Mouse (Mus musculus) kidney, postnatal 36 days (tissue): ENCODE measurements around the gene Chmp6.
A peak's percentile ranks its signal among the peaks of the same experiment; 100 is the strongest.

Source experiments
- DNase-seq, 2 experiments: peaks; one replicate each; pipeline ENCODE4 v3.0.0; 2021 to 2022; ENCODE audit warnings: mixed read lengths in 2 of 2

Chmp6 gene

DNA sequence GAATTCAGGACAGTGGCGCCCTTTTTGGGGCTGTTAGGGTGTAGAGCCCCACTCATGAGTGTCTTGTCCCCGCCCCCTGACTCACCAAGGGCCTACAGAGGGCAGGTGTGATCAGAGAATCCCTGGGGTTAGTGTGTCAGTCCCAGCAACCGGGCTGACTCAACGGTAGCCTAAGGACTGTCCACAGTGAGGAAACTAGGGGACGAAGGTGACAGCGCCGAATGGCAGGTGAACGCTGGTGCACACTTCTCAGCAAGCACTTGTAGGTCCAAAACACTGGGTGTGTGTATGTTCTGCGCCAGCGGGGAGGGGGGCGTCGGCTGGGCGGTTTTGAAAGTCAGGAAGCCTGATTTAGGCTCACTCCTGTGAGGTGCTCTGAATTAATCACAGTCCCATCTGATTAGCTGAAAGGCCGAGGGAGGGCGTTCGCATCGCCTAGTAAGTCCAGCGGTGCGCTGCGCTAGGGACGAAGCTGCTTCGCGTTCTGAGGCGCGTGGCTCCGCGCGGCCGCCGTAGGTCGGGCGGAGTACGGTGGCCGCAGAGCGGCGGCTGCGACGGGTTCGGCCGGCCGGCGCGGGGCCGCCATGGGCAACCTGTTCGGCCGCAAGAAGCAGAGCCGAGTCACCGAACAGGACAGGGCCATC lies at the start of gene Chmp6:
TSS of gene Chmp6 (plus strand) at position 151 of the 644 bp plus-strand sequence.
- DNase-seq, result peak; percentile 91 to 95

- no peak for DNase-seq
These were observed 46.4 kb upstream of the Chmp6 start for GRCm38 (mm10) chr11:119866837-119867236.

- DNase-seq, result no peak
These were observed 45.1 kb upstream of the Chmp6 start for GRCm38 (mm10) chr11:119868138-119868537.

- no peak for DNase-seq
These were observed 44.7 kb upstream of the Chmp6 start for GRCm38 (mm10) chr11:119868556-119868955.

- no peak for DNase-seq
These were observed 42.1 kb upstream of the Chmp6 start for GRCm38 (mm10) chr11:119871141-119871540.

DNA sequence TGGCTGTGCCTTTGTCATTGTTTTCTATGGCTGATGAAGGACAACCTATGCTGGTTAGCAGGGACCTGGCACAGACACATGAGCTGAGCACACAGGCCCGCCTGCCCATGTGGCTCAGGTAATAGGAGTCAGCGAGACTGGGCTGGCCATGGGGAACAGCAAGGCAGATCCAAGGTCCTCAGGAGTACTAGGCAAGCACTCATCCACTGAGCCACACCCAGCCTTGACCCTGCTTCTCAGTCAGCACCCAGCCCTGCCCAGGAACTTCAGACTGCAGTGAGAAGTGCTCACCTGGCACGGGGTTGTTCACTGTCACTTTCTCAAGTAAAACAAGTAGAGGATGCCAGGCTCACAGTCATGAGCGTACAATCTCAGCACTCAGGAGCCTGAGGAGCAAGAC lies 39.6 kb upstream of the Chmp6 start:
- DNase-seq, result no peak

GRCm38 (mm10) chr11:119874841-119875240 lies 38.4 kb upstream of the Chmp6 start:
- no peak for DNase-seq

- DNase-seq, result no peak
These were observed 37.6 kb upstream of the Chmp6 start for GRCm38 (mm10) chr11:119875685-119876084.

DNA sequence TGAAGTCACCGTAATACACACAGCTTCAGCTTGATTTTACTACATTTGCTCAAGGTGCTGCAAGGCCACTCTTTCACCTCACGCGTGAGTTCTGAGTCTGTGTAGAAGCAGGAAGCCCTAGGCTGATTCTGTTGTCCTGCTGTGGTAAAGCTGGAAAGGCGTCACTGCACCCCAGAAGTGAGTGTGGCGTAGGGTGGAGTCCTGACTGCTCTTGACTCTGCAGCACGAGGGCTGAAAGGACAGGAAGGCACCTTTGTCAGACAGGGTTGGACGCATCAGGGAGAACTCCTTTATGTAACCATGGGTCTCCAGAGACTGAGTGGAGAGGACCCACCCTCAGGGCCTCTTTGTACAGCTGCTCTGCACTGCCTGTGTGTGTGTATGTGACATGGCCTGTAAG lies 36.1 kb upstream of the Chmp6 start:
- DNase-seq, result no peak

GRCm38 (mm10) chr11:119879573-119879972 lies 33.7 kb upstream of the Chmp6 start:
- DNase-seq, result no peak

GRCm38 (mm10) chr11:119883646-119884045 lies 29.6 kb upstream of the Chmp6 start:
- no peak for DNase-seq

GRCm38 (mm10) chr11:119889966-119890365 lies 23.3 kb upstream of the Chmp6 start:
- no peak for DNase-seq

- no peak for DNase-seq
These were observed 21.5 kb upstream of the Chmp6 start for GRCm38 (mm10) chr11:119891601-119892215.

DNA sequence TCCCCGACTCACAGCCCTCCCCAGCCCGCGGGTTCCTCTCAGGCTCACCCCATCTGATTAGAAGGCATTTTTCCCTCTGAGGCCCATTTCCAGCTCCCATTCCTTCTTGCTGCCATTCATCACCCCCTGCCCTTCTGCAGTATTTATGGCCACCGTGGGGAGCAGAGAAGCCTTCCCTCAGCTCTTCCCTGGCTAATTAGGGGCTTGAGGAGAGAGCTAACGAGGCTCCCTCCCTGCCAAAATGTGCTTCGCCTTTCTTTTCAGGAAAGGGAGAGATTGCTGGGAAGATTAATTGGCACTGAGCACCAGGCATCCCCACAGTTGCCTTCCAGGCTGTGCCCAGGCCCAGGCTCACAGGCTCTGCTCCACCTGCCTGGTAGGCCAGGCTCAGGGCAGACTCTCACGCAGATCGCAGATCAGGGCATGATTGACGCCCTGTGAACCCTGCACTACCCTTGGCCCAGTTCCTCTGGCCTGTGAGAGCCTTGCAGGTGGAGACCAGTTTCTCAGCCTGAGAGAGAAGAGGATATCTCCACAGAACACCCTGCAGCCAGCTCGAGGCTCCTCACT lies 19.5 kb upstream of the Chmp6 start:
- DNase-seq, result no peak

- no peak for DNase-seq
These were observed 18.6 kb upstream of the Chmp6 start for GRCm38 (mm10) chr11:119894634-119895033.

DNA sequence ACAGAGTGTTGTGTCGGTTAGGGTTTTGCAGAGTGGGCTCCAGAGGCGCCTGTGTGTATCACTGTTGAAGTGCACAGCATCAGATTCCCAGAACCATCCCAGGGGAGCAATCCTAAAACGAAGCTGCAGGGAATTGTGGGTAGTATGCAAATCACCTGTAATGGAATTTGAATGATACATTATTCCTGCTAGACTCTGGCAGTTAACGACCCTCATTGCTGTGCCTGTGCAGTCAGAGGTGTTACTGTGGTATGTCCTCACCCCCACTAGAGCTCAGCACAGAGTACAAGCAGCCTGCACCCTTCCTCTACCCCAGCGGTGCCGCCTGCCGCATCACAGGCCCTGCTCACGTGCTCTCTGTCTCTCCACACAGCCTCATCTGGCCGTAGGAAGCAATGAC lies 16.2 kb upstream of the Chmp6 start:
- DNase-seq, result no peak

DNA sequence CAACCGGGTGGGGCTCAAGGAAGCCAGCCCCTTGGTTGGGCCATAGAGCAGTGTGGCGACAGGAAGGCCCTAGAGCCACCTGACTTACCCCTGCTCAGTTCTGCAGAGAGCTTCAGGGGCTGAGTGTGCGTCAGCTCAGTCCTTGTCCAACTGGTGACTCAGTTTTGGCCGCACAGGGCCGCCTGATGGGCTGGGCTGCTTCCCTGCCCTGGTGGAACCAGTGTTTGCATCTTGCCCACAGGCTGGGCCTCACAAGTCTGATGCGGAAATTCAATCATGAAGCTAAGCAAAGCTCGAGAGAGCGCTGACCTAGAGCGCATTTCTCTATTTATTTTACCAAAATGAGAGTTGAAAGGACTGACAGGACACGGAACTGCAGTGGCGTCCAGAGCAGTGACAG lies 14.3 kb upstream of the Chmp6 start:
- DNase-seq, result no peak

- DNase-seq, result no peak
These were observed 12.1 kb upstream of the Chmp6 start for GRCm38 (mm10) chr11:119901174-119901573.

DNA sequence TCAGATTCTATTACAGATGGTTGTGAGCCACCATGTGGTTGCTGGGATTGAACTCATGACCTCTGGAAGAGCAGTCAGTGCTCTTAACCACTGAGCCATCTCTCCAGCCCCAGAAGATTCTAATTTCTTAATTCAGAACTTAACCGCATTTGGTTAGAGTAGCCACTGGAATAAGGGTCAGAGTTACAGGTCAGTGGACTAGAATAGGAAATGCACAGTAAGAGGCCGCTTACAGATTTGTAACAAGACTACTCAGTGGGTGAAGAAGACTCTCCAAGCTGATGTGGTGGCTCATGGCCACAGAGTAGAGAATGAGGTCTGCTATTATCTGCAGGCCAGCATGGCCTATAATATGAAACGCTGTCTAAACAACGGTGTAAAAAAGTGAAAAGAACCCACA lies 10.3 kb upstream of the Chmp6 start:
- no peak for DNase-seq

DNA sequence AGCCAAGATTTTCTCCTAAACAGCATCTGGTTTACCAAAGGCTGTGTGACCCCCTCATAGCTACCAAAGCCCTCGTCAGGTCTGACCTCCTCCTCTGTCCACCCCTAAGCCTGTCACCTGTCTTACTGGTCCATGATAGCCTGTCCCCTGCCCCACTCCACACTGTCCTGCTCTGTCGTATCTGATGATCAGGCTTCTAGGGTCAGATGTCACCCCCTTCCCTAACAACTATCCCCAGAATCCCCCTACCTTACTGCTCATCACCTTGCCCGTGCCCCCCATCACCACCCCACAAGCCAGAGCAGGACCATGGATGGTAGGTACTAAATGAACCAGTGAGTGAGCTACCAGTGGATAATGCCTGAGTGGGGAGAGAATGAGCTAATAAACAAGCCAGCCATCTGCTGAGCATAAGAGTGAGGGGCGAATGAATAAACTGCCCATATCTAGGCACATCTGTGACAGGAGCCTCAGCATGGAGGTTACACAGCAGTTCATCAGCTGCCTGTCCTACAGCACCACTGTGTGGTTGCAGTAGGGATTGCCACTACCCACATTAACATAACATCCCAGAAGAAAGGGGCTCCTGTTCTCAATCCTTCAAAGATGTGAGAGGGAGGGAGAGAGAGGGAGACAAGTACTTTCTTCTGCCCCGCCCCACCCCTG lies 8.5 kb upstream of the Chmp6 start:
- DNase-seq, result peak in 1 of 2 experiments; percentile 82

GRCm38 (mm10) chr11:119905794-119906193 lies 7.4 kb upstream of the Chmp6 start:
- DNase-seq, result no peak

DNA sequence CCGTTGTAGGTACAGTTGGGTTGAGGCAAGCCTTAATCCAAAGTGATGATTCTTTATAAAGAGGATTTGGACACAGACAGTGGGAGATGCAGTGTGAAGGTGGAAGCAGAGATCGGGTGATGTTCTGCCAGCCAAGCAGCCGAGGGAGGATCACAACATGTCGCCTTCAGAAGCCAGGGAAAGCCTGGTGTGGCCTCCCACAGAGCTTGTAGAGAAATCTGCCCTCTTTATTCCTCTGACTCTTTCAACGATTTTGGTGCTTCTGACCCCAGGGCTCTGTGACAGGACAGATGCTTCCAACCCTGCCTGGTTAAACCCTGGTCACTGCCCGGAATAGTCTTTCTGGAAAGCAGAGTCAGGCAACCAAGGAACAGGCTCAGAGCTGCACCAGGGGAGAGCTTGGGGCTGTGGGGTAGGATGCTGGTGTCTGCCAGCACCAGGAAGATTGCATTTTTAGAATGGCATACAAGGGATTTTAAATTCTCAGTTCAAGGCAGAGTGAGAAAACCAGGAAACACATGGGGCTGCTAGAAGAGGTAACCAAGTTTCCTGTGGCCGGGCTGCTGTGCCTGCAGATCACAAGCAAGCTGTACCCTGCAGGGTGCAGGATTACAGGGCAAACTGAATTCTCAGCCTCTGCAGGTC lies 6.1 kb upstream of the Chmp6 start:
- DNase-seq, result no peak

- no peak for DNase-seq
These were observed 5.5 kb upstream of the Chmp6 start for GRCm38 (mm10) chr11:119907711-119908110.
